Mouse (Mus musculus) stomach, postnatal 0 days (tissue): Measurements from ENCODE around the gene Spata32. TPM values are rescaled to one million over a fixed set of nuclear protein-coding genes. Genes with fewer than 3 reads are reported as not detected.

Experiments
- ATAC-seq: fragments of 200-750 bp; cut with Nextera tagmentation; 2 replicates; pipeline ENCODE4 v1.8.0; 2017; ENCODE audit not compliant: low FRiP score, low TSS enrichment
- DNase-seq: peaks from one replicate; pipeline ENCODE4 v3.0.0-alpha.2; 2016; ENCODE audit warnings: low spot score
- H3K27ac ChIP-seq: fragments of 300-500 bp; sonication (generic); replicated peaks from 2 replicates; pipeline ENCODE4 v1.5.1; 2014; ENCODE audit warnings: mild to moderate bottlenecking, control low read depth
- H3K27me3 ChIP-seq: fragments of 300-500 bp; sonication (generic); 2 replicates; pipeline ENCODE4 v1.6.1; 2014; ENCODE audit warnings: low read length; ENCODE audit not compliant: control insufficient read depth, insufficient read depth
- H3K36me3 ChIP-seq: fragments of 300-500 bp; sonication (generic); 2 replicates; pipeline ENCODE4 v1.6.1; 2014; ENCODE audit warnings: low read length, mixed read lengths; ENCODE audit not compliant: control insufficient read depth, insufficient read depth
- H3K4me1 ChIP-seq: fragments of 300-500 bp; sonication (generic); replicated peaks from 2 replicates; pipeline ENCODE4 v1.6.1; 2014; ENCODE audit warnings: antibody characterized with exemption; ENCODE audit not compliant: control insufficient read depth, insufficient read depth
- H3K4me2 ChIP-seq: fragments of 300-500 bp; sonication (generic); replicated peaks from 2 replicates; pipeline ENCODE4 v1.6.1; 2014; ENCODE audit warnings: low read depth, mild to moderate bottlenecking, control low read depth, moderate library complexity
- H3K4me3 ChIP-seq: fragments of 300-500 bp; sonication (generic); 2 replicates; pipeline ENCODE4 v1.5.1; 2014; ENCODE audit warnings: low read depth, low read length, control low read depth
- H3K9ac ChIP-seq: fragments of 300-500 bp; sonication (generic); 2 replicates; pipeline ENCODE4 v1.6.1; 2014; ENCODE audit warnings: mild to moderate bottlenecking, low read length, control low read depth, mixed read lengths
- H3K9me3 ChIP-seq: fragments of 300-500 bp; sonication (generic); 2 replicates; pipeline ENCODE4 v1.6.1; 2016; ENCODE audit warnings: low read length; ENCODE audit not compliant: control insufficient read depth
- CTCF ChIP-seq: IDR thresholded peaks from 2 replicates; pipeline ENCODE4 v1.5.1; 2016; ENCODE audit warnings: antibody characterized with exemption, low read depth, mild to moderate bottlenecking, moderate library complexity
- EP300 ChIP-seq: optimal IDR thresholded peaks from 2 replicates; pipeline ENCODE3; 2016; ENCODE audit warnings: antibody characterized with exemption
- WGBS: fragments of 180-500 bp; shearing (Covaris S2); extraction: QIAGEN DNeasy Blood & Tissue Kit; methylation state at CpG from one replicate; pipeline ENCODE4 v1.1.7; 2014; 5-methylcytosine and 5-hydroxymethylcytosine counted together
- polyA plus RNA-seq: library from polyadenylated mRNA; unstranded; fragments of >200 nt; fragmentation: Nextera tagmentation; extraction: Ambion mirVana; gene quantifications from 2 replicates; pipeline ENCODE4 v1.2.1, GENCODE M21; 2015

Gene Spata32
- polyA plus RNA-seq, 1 experiment from 2014 or later: not detected

DNA sequence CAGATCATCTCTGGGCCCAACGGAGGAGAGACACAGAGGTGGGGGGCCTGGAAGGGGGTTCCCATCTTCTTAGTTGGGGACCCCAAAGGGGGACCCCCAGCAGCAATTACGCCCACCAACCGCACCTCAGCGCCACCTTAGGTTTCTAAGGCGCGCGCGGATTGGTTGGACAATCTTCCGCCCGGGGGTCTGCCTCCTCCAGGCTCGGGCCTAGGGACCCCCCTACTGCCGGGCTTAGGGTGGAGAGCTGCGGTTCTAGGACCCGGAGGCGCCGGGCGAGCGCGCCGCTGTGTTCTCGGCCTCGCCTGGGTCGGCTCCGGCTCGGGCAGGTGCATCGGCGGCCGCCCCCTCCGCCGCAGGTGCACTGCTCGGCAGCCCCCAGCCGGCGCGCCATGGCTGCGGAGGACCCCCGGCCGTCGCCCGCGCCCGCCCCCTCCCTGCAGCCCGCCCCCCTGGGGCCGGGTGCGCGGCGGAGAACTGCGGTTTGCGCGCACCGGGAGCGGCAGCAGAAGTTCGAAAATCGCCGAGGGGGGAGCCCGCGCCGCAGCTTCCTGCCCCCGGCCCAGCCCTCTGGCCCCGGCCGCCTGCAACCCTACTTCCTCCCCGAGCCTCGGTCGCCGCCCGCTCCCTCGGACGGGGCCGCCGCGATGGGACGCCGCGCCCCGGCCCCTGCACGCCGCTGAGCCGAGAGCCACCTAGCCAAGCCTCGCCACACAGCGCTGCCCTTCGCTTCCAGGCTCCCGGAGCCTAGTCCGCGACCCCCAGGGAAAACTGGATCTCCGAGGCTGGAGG is 47.5 kb downstream of the Spata32 start, which contains the start of gene Fmnl1:
Gene Fmnl1 (plus strand): TSS at position 614 of the 792 bp plus-strand sequence.
- Histone ChIP-seq H3K36me3 (no peaks in the 10 kb centered on the region), H3K27me3 (peaks cover 10% of the 10 kb centered on the region; the same call in 1 of the 2 replicates), H3K4me1 (no peaks in the 10 kb centered on the region), H3K4me2 (peak within 1 kb of the TSS; percentile 92), H3K4me3 (peak within 1 kb of the TSS; percentile 56), H3K9me3 (no peaks in the 10 kb centered on the region), H3K9ac (peak within 1 kb of the TSS; percentile 58), H3K27ac (no peak within 1 kb of the TSS)
- DNase-seq: peak; percentile 39
- 1% methylated on average over 64 of the region's 84 CpGs for WGBS
- TF ChIP-seq CTCF: no peak
- no peak for TF ChIP-seq EP300
- peak; percentile 49; the same call in 1 of the 2 replicates for ATAC-seq

DNA sequence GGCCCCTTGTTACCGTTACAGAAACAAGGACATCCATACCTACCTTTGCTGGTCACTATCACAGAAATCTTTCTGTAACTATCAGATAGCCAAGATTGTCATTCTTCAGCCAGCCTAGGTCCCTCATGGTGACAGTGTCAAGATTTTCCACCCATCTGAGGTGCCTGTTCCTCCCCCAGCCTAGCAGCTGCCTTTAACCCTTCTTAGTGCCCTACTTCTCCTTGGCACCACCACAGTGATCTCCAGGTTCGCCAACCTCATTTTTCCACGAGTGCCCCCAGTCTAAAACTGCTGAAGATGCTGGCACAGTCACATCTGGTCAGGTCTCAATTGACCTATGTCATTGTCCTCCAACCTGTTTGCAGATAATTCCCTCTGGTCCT is 48.1 kb downstream of the Spata32 start:
- Histone ChIP-seq H3K4me2 (peak overlapping the region; percentile 92; the same call in 1 of the 2 replicates), H3K9me3 (no peaks in the 10 kb centered on the region), H3K27ac (no peak overlapping the region), H3K9ac (no peak overlapping the region), H3K36me3 (no peaks in the 10 kb centered on the region), H3K4me1 (no peaks in the 10 kb centered on the region), H3K27me3 (peaks cover 10% of the 10 kb centered on the region; the same call in 1 of the 2 replicates), H3K4me3 (no peak overlapping the region)
- DNase-seq: no peak
- ATAC-seq: no peak
- WGBS: 59% methylated on average over 3 of the region's 3 CpGs
- TF ChIP-seq EP300 (no peak), CTCF (no peak)

DNA sequence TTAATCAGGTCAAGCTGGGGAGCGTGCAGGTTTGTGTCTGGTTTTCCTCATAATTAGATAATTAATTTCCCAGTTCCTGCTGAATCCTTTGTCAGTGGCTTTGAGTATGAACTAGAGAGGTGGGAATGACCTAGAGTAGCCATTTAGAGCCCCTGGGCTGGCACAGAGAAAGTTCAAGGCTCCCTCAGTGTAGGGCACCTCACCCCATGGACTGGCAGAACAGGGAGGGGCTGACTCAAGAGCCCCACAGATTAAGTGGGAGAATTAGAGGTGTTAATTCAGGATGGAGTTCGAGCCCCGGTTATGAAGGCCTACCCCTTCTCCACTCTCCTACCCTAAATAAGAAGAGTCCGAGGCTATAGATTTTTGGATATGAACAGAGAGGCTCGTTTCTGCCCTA is 48.6 kb downstream of the Spata32 start:
- no peak for ATAC-seq
- WGBS: 91% methylated on average over 5 of the region's 5 CpGs

DNA sequence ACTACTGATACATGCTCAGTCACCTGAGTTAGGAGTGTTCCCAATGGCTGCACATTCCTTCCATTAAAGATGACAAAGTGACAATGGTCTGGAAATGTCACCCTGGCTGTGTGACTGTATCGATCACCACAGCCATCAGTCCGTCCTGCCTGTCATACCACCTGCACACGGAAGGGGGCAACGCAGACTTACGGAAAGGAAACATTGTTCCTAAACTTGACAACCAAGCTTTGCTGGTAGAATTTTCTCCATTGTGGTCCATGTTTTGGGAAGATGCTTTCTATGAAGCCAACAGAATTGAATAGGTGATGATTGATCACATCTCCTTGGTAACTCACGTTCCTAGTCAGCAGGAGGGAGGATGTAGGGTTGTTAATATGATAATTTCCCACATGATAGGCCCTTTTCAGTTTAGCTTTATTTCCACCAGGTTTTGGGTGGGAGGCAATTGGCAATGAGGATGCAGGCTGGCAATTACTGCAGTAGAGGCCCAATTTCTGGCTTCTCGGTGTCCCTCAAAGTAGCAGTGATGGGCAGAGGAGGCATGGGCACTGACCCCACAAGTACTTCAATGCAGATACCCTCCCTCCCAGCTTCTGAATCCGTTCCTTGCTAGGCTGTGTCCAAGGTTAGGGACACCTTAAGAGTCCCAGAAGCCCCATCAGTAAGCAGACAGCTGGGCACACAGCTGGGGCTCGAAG is 49.4 kb downstream of the Spata32 start:
- Histone ChIP-seq H3K4me3 (no peak overlapping the region), H3K4me2 (no peak overlapping the region), H3K9me3 (no peaks in the 10 kb centered on the region), H3K27me3 (peaks cover 10% of the 10 kb centered on the region; the same call in 1 of the 2 replicates), H3K36me3 (no peaks in the 10 kb centered on the region), H3K27ac (no peak overlapping the region), H3K9ac (no peak overlapping the region), H3K4me1 (no peaks in the 10 kb centered on the region)
- ATAC-seq: no peak; the same call in 1 of the 2 replicates
- 26% methylated on average over 9 of the region's 9 CpGs for WGBS
- DNase-seq: peak; percentile 63
- TF ChIP-seq CTCF (peak; percentile 99), EP300 (no peak)

More for the DNA sequence above, 48.6 kb downstream of the Spata32 start:
- H3K9me3 ChIP-seq: no peaks in the 10 kb centered on the region
- no peak overlapping the region for H3K9ac ChIP-seq
- peaks cover 10% of the 10 kb centered on the region; the same call in 1 of the 2 replicates for H3K27me3 ChIP-seq
- H3K4me3 ChIP-seq: no peak overlapping the region
- no peak overlapping the region for H3K27ac ChIP-seq
- no peak for DNase-seq
- H3K4me1 ChIP-seq: no peaks in the 10 kb centered on the region
- no peak overlapping the region for H3K4me2 ChIP-seq
- H3K36me3 ChIP-seq: no peaks in the 10 kb centered on the region
- TF ChIP-seq CTCF (no peak), EP300 (no peak)

DNA sequence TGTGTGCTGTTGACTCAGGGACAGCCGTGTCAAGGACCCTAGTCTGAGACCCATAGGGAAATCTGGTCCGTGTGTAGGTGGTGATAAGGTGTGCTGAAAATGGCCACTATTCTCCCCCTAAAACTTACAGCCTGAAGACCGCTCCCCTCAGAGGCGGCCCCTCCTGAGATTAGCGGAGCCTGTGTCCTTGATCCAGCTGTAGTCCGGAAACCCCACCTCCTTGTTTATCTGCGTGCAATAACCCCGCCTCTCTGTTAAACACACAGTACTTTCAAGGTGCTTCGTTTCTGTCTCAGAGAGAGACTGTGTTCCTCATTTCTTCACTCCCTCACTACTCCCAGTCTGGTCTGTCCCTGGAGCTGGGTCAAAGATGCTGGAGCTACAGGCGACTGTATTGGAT is 53.8 kb downstream of the Spata32 start:
- 0 out of 2 replicates have a peak, but pooled peaks cover 2% of the 10 kb centered on the region for H3K27me3 ChIP-seq
- no peaks in the 10 kb centered on the region for H3K9me3 ChIP-seq
- no peak overlapping the region for H3K4me3 ChIP-seq
- no peak for TF ChIP-seq EP300
- TF ChIP-seq CTCF: no peak
- no peak overlapping the region for H3K27ac ChIP-seq
- 22% methylated on average over 10 of the region's 10 CpGs for WGBS
- peak; percentile 9; the same call in 1 of the 2 replicates for ATAC-seq
- no peak overlapping the region for H3K4me2 ChIP-seq
- DNase-seq: peak; percentile 36
- no peak overlapping the region for H3K9ac ChIP-seq
- no peaks in the 10 kb centered on the region for H3K4me1 ChIP-seq
- no peaks in the 10 kb centered on the region for H3K36me3 ChIP-seq
